Mouse (Mus musculus): ENCODE results near the gene Wnt3a. TPM values are rescaled to one million over a fixed set of nuclear protein-coding genes. Genes with fewer than 3 reads are reported as not detected.

The Wnt3a gene
- polyA plus RNA-seq, 1 experiment from 2014 or later, result 8.0 TPM

DNA sequence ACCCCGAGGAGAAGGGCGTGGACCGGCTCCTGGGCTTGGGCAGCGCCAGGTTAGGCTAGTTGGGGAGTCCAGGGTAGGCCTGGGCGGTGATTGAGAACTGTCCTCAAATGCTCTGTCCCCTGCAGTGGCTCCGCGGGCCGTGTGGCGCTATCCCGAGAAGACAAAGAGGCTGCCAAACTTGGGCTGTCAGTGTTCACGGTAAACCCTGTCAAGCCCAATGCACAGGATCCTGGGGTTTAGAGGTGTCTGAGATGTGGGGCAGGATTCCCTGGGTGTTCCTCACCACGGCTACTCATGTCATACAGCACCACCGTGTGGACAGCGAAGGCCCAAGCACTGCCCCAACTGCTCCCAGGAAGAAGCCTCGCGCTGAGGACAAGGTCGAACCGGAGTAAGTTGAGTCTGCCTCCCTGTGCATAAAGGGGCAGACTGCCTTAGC is 81.5 kb downstream of the Wnt3a start:
- peak overlapping the region; percentile 87 for H3K4me2 ChIP-seq (replicated peaks)
- H3K4me1 ChIP-seq, result peaks cover 26% of the 10 kb centered on the region
- 12% methylated on average over 18 of the region's 18 CpGs for WGBS
- no peaks in the 10 kb centered on the region for H3K9me3 ChIP-seq (replicated peaks)
- H3K27ac ChIP-seq, result peak overlapping the region; percentile 92
- peaks cover 58% of the 10 kb centered on the region for H3K36me3 ChIP-seq
- peak overlapping the region; percentile 89 for H3K4me3 ChIP-seq
- H3K27me3 ChIP-seq, result no peaks in the 10 kb centered on the region
- peak overlapping the region; percentile 85 for H3K9ac ChIP-seq
- peak; percentile 48 for ATAC-seq (ENCODE audit: low FRiP score)

DNA sequence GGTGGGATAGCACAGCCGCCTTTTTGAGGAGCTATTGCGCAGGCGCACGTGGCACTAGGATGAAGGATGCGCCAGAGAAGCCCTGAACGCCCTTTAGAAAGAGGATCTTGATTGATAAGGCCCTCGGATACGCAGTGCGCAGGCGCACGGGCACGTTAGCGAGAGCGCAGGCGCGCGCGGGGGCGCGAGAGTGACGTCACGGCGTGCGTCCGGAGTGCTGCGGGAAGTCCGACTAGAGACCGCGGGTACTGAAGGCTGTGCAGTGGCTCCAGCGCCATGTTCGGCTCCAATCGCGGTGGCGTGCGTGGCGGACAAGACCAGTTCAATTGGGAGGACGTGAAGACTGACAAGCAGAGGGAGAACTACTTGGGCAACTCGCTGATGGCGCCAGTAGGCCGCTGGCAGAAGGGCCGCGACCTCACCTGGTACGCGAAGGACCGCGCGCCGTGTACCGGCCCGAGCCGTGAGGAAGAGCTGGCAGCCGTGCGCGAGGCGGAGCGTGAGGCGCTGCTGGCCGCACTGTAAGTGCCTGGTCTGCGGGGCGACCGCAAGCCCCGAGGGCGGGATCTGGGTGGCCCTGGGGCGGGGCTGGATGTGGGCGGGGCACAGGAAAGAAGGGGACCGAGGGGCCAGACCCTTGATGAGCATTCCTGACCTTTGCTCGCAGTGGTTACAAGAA is 82.3 kb downstream of the Wnt3a start, which contains the start of gene 2310033P09Rik:
Gene 2310033P09Rik, plus strand, starts transcription at position 169 of the 679 bp plus-strand sequence.
- no peaks in the 10 kb centered on the region for H3K27me3 ChIP-seq
- H3K9ac ChIP-seq, result peak within 1 kb of the TSS; percentile 85
- H3K4me2 ChIP-seq (replicated peaks), result peak within 1 kb of the TSS; percentile 87
- H3K36me3 ChIP-seq, result peaks cover 58% of the 10 kb centered on the region
- peak within 1 kb of the TSS; percentile 89 for H3K4me3 ChIP-seq
- WGBS, result 1% methylated on average over 65 of the region's 67 CpGs
- H3K9me3 ChIP-seq (replicated peaks), result no peaks in the 10 kb centered on the region
- ATAC-seq (ENCODE audit: low FRiP score), result peak; percentile 85
- peak within 1 kb of the TSS; percentile 92 for H3K27ac ChIP-seq
- H3K4me1 ChIP-seq, result peaks cover 26% of the 10 kb centered on the region

DNA sequence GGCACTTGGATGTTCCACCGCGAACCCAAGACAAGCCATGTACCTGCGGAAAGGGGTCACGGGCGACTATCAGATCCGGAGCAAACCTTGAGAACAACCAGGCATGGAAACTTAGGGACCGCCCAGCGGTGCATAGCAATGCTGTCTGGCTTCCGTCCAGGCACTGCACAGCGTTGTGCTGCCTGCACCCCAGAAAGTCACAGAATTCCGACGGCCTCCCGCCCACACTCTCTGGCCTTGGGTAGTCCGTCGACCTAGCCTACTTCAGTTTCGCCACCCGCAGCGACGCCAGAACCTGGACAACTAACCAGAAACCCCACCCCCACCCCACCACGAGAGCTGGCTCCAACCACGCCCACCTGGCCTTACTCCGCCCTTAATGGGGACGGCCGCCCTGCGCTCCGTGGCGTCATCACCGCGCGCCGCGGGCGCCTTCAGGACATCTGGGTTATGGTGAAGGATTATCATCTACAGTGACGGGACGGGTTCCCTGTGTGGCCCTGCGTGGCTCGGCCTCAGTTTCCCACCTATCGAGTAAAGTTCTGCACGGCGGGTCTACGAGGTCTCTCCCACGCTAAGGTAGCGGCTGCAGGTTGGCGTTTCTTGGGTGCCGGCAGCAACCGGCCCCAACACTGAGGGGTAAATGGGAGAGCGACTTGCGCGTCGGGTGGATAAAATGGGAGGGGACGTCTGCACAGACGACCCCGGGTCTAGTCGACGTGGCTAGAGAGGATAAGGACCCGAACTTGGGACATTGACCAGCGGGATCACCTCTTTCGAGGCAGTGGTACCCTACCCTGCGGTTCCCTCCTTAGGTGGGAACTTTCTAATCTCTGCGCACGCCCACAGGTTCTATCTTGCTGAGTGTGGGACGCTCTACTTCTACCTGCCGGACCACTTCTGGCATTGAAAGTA is 88.2 kb downstream of the Wnt3a start, which contains the start of gene Mrpl55:
Gene Mrpl55, plus strand, starts transcription at position 406 of the 915 bp plus-strand sequence.
- ATAC-seq (ENCODE audit: low FRiP score), result peak; percentile 89
- no peaks in the 10 kb centered on the region for H3K27me3 ChIP-seq
- H3K27ac ChIP-seq, result peak within 1 kb of the TSS; percentile 52; the same call in 1 of the 2 replicates
- H3K4me1 ChIP-seq, result peaks cover 14% of the 10 kb centered on the region
- peak within 1 kb of the TSS; percentile 69 for H3K4me3 ChIP-seq
- peaks cover 34% of the 10 kb centered on the region for H3K36me3 ChIP-seq
- no peaks in the 10 kb centered on the region for H3K9me3 ChIP-seq (replicated peaks)
- peak within 1 kb of the TSS; percentile 83 for H3K9ac ChIP-seq
- peak within 1 kb of the TSS; percentile 86 for H3K4me2 ChIP-seq (replicated peaks)
- under 1% methylated on average over 63 of the region's 63 CpGs for WGBS

DNA sequence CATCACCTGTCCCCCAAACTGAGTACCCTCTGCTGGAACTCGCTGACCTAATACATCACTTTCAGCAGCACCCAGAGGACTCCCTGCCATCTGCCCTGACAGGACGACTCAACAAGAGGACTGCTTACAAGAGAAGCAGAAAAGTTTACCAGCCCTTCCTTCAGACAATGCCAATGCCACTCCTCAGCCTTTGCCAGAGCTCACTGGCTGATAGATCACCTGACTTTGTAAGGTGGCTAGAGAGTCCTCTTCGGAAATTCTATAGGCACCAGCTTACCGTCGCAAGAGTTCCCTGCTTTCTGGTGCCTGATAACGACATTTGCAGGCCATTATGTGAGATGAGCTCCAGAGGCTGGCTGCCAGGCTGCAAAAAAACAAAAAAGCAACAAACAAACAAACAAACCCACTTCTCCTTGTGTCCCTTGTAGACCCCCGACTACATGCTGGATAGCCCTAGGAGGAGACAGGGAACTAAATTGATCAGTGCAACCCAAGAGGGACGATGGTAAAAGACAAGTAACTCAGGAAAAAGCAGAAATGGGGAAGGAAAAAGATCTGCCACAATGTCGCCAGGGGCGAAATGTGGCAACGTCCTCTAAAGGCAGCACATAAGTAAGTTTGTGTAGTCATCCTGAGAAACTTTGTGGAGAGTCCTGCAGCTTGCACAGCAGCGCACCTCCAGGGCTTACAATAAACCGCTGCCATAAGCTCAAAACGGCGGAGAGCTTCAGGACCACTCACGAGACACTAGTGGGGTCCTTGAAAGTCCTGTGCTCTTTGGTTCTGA is 89.1 kb downstream of the Wnt3a start:
- WGBS, result 33% methylated on average over 16 of the region's 16 CpGs
- Histone ChIP-seq H3K9me3 (replicated peaks) (no peaks in the 10 kb centered on the region), H3K4me3 (peak overlapping the region; percentile 69), H3K27me3 (no peaks in the 10 kb centered on the region), H3K4me1 (peaks cover 14% of the 10 kb centered on the region), H3K36me3 (peaks cover 28% of the 10 kb centered on the region), H3K27ac (0 out of 2 replicates have a peak overlapping the region, but pooled peaks have one; percentile 52), H3K4me2 (replicated peaks) (peak overlapping the region; percentile 86), H3K9ac (peak overlapping the region; percentile 83)
- no peak; the same call in 1 of the 2 replicates for ATAC-seq (ENCODE audit: low FRiP score)

Small RNAs within 50 kb of the gene (microRNA-seq; reads per million reads assigned to microRNA genes)
- not detected for gene Gm24756

Other genes with a start within 250 kb of the Wnt3a start
- gene Obscn, start 154.3 kb downstream of the Wnt3a start, polyA plus RNA-seq (2016; fragmentation: Nextera tagmentation; extraction: Ambion mirVana), result 0.28 and 0.39 TPM in 2 replicates
- 6.6 and 7.5 TPM in 2 replicates for gene Iba57, start 127.0 kb downstream of the Wnt3a start, polyA plus RNA-seq (2016; fragmentation: Nextera tagmentation; extraction: Ambion mirVana)
- gene Gjc2, start 107.5 kb downstream of the Wnt3a start, polyA plus RNA-seq (2016; fragmentation: Nextera tagmentation; extraction: Ambion mirVana), result 0.27 and 0.28 TPM in 2 replicates
- gene Guk1, start 98.5 kb downstream of the Wnt3a start, polyA plus RNA-seq (2016; fragmentation: Nextera tagmentation; extraction: Ambion mirVana), result 107 and 112 TPM in 2 replicates
- 76.1 and 84.6 TPM in 2 replicates for gene Mrpl55, start 88.3 kb downstream of the Wnt3a start, polyA plus RNA-seq (2016; fragmentation: Nextera tagmentation; extraction: Ambion mirVana)
- 29.6 and 31.9 TPM in 2 replicates for gene 2310033P09Rik, start 82.4 kb downstream of the Wnt3a start, polyA plus RNA-seq (2016; fragmentation: Nextera tagmentation; extraction: Ambion mirVana)
- gene Arf1, start 62.5 kb downstream of the Wnt3a start, polyA plus RNA-seq (2016; fragmentation: Nextera tagmentation; extraction: Ambion mirVana), result 590 and 625 TPM in 2 replicates
- gene Wnt9a, start 16.2 kb upstream of the Wnt3a start, polyA plus RNA-seq (2016; fragmentation: Nextera tagmentation; extraction: Ambion mirVana), result 6.1 and 6.9 TPM in 2 replicates
- gene Prss38, start 84.9 kb upstream of the Wnt3a start, polyA plus RNA-seq (2016; fragmentation: Nextera tagmentation; extraction: Ambion mirVana), result not detected in 2 replicates
- 14.6 and 14.8 TPM in 2 replicates for gene Jmjd4, start 159.3 kb upstream of the Wnt3a start, polyA plus RNA-seq (2016; fragmentation: Nextera tagmentation; extraction: Ambion mirVana)
- 230 and 240 TPM in 2 replicates for gene Snap47, start 160.4 kb upstream of the Wnt3a start, polyA plus RNA-seq (2016; fragmentation: Nextera tagmentation; extraction: Ambion mirVana)
- 10.8 and 11.8 TPM in 2 replicates for gene Zfp867, start 181.7 kb upstream of the Wnt3a start, polyA plus RNA-seq (2016; fragmentation: Nextera tagmentation; extraction: Ambion mirVana)
- 24.2 and 26.0 TPM in 2 replicates for gene Zkscan17, start 236.0 kb upstream of the Wnt3a start, polyA plus RNA-seq (2016; fragmentation: Nextera tagmentation; extraction: Ambion mirVana)